Mouse (Mus musculus): Measurements from ENCODE around the gene Sh2b3.

Sh2b3 gene

DNA sequence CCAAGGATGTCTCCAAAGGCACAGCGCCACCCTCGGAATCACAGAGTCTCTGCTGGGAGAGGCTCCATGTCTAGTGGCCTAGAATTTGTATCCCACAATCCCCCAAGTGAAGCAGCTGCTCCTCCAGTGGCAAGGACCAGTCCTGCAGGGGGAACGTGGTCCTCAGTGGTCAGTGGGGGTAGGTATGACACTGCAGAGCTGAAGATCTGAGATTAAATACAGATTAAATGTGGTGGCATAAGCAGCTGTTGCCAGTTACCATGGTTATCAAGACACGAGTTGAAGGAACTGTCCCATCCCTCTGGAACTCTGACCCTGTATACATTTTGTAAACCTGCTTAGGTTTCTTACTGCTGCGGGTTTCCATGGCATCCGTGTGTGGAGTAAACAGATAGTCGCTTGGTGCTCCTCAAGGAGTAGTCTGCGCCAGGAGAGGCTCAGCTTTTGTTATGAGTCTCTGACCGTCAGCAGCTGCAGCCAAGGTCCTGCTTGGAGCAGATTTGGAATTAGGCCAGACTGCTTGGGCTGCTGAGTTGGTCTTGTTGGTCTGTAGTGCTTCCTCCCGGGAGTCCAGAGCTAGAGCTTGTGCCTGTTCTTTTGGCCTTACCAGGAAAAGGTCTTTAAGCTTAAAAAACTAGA, 53.5 kb downstream of the Sh2b3 start:
- DNase-seq = peak; percentile 26

DNA sequence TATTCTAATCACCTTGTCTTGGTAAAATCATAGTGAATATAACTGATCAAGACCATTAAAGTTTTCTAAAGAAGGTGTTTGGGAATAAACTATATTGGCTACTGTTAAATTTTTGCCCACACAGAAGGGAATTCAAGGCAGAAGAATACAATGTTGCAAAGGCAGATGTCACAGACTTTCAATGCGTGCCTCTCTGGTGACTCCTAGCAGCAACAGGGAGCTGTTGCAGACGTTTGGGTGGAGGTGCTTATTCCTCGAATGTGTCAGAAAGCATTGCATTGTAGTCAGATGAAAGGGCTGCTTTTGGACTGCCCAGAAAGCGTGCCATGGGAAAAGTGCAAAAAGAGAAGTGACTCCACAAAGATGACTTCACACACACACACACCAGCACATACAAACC, 55.0 kb downstream of the Sh2b3 start:
- no peak for DNase-seq

DNA sequence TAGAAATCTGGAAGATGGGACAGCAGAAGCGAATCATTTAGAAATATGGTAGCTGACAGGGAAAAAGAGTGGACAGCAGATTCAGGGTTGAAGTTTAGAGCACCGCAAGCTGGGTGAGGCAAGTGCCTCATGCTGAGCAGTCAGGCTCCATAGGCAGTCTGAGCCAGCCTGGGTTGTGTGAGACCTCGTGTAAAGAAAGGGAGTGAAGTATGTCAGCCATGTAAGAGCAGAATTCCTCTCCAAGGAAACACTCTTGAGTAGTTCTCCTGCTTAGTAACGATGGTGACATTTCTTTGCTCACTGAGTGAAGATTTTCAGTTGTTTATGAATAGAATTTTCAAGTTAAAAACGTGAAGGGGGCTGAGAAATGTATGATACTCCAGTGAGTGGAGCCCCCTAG, 57.3 kb downstream of the Sh2b3 start:
- no peak for DNase-seq

DNA sequence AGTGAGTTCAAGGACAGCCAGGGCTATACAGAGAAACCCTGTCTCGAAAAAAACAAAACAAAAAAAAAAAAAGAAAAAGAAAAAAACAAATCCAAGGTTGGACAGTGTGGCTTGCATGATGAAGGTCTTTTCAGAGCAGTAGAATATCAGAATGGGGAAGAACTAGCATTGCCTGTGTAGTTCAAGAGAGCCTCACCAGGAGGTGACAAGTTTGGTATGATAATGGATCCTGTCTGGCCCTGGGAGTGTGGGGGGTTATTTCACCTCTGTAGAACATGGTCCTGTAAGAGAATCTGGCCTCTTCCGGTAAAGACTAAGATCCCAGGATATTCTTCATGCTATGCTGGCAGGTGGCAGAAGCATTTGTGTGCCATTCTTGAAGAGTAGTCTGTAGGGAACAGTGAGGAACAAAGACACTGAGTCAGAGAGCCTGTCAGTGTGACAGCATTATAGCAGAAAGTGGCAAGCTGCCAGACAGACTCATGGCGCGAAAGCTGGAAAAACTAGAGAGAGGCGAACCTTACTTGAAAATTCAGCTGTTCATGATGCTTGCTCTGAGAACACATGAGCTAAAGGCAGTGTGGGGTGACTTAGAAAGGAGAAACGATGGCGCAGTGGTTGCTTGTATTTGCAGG, 58.8 kb downstream of the Sh2b3 start:
- no peak for DNase-seq

DNA sequence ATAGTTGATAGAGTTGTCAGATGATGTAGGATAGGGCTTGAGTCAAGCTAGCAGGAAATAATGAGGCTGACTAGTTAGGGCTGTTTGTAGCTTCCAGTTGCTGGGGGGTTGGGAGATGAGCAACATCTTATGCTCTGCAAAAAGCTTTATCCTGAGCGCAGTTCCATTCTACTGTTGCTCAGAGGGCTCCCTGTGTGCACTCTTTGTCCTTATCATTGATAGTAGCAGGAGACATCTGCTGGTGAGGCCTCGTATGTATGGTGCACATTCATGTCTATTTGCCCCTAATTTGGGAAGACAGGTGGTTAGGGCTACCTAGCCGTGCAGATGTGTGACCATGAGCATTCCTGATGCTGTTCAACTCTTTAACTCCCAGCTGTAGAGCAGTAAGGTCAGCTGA, 65.8 kb downstream of the Sh2b3 start:
- no peak for DNase-seq

DNA sequence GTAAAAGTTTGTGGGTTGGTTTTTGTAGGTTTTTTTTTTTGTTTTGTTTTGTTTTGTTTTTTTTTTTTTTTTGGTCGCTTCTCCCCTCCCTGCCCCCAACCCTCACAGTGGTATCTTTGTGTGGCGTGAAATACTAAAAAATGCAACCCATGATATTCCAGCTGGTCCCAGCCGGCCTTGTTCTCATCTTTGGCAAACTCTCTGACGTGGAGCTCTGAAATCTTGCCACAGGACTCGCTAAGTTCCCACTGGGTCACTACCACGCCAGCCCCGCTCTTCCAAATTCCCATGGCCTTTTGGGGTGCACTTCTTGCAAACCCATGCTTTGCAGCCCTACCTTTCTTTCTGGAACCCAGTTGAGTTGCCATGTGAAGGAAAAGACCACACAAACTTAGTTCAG, 67.6 kb downstream of the Sh2b3 start:
- DNase-seq = no peak

DNA sequence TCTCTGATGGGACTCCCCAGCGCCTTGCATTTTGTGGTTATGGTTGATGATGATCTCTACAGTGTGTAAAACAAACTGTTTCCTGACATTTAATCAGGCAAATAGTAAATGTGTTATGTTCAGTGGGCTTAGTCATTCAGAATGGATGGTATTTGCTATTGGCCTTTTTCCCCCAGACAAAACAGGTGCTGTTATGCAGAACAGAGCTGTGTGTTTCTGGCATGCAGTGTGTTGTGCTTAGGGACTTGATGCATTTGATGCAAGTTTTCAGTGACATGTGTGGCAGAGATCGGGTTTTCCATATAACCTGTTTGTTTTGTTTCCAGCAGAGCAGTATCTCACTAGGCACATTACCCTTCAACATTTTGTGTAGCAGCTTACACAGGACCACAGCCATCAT, 69.9 kb downstream of the Sh2b3 start:
- DNase-seq = no peak

DNA sequence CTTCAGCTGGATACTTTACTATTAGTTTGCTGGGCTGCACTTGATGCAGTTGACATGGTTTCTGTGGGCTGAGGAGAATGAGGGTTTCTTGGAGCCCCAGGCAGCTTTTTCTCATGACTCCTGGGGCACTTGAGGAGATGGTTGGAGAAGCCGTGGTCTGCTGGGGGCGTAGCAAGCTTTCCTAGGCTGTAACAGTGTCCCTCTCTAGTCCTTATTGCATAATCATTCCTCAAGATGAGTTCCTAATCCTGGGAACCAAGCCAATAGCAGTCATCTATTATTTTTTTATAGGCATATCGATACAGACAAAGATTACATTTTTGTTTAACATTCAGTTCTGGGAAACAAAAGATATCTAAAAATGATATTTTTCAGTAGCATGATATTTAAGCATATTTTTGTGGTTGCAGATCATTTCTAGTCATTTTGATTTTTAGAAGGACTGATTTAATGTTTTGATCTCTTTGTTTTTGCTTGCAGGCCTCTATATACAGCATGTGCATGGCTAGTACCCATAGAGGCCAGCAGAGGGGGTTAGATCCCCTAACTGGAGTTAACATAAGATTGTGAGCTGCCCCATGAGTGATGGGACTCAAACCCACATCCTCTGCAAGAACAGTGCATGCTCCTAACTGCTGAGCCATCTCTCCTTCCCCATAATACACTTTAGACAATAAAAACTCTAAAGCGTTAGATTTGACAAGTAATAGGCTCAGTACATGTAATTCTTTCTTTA, 71.2 kb downstream of the Sh2b3 start:
- DNase-seq = no peak

All from kidney, adult 11 months (tissue).